Mouse (Mus musculus) stomach, postnatal 0 days (tissue): ENCODE data around the gene Shroom3. TPM values are rescaled to one million over a fixed set of nuclear protein-coding genes. Genes with fewer than 3 reads are reported as not detected.

ENCODE experiments used
- ATAC-seq: fragments of 200-750 bp; cut with Nextera tagmentation; 2 replicates; pipeline ENCODE4 v1.8.0; 2017; ENCODE audit not compliant: low FRiP score, low TSS enrichment
- DNase-seq: peaks from one replicate; pipeline ENCODE4 v3.0.0-alpha.2; 2016; ENCODE audit warnings: low spot score
- H3K27ac ChIP-seq: fragments of 300-500 bp; sonication (generic); replicated peaks from 2 replicates; pipeline ENCODE4 v1.5.1; 2014; ENCODE audit warnings: mild to moderate bottlenecking, control low read depth
- H3K27me3 ChIP-seq: fragments of 300-500 bp; sonication (generic); 2 replicates; pipeline ENCODE4 v1.6.1; 2014; ENCODE audit warnings: low read length; ENCODE audit not compliant: control insufficient read depth, insufficient read depth
- H3K36me3 ChIP-seq: fragments of 300-500 bp; sonication (generic); 2 replicates; pipeline ENCODE4 v1.6.1; 2014; ENCODE audit warnings: low read length, mixed read lengths; ENCODE audit not compliant: control insufficient read depth, insufficient read depth
- H3K4me1 ChIP-seq: fragments of 300-500 bp; sonication (generic); replicated peaks from 2 replicates; pipeline ENCODE4 v1.6.1; 2014; ENCODE audit warnings: antibody characterized with exemption; ENCODE audit not compliant: control insufficient read depth, insufficient read depth
- H3K4me2 ChIP-seq: fragments of 300-500 bp; sonication (generic); replicated peaks from 2 replicates; pipeline ENCODE4 v1.6.1; 2014; ENCODE audit warnings: low read depth, mild to moderate bottlenecking, control low read depth, moderate library complexity
- H3K4me3 ChIP-seq: fragments of 300-500 bp; sonication (generic); 2 replicates; pipeline ENCODE4 v1.5.1; 2014; ENCODE audit warnings: low read depth, low read length, control low read depth
- H3K9ac ChIP-seq: fragments of 300-500 bp; sonication (generic); 2 replicates; pipeline ENCODE4 v1.6.1; 2014; ENCODE audit warnings: mild to moderate bottlenecking, low read length, control low read depth, mixed read lengths
- H3K9me3 ChIP-seq: fragments of 300-500 bp; sonication (generic); 2 replicates; pipeline ENCODE4 v1.6.1; 2016; ENCODE audit warnings: low read length; ENCODE audit not compliant: control insufficient read depth
- CTCF ChIP-seq: IDR thresholded peaks from 2 replicates; pipeline ENCODE4 v1.5.1; 2016; ENCODE audit warnings: antibody characterized with exemption, low read depth, mild to moderate bottlenecking, moderate library complexity
- EP300 ChIP-seq: optimal IDR thresholded peaks from 2 replicates; pipeline ENCODE3; 2016; ENCODE audit warnings: antibody characterized with exemption
- WGBS: fragments of 180-500 bp; shearing (Covaris S2); extraction: QIAGEN DNeasy Blood & Tissue Kit; methylation state at CpG from one replicate; pipeline ENCODE4 v1.1.7; 2014; 5-methylcytosine and 5-hydroxymethylcytosine counted together
- polyA plus RNA-seq: library from polyadenylated mRNA; unstranded; fragments of >200 nt; fragmentation: Nextera tagmentation; extraction: Ambion mirVana; gene quantifications from 2 replicates; pipeline ENCODE4 v1.2.1, GENCODE M21; 2015

The Shroom3 gene
- polyA plus RNA-seq, 1 experiment from 2014 or later, result 11.4 TPM

GRCm38 (mm10) chr5:92887501-92887900 lies 204.3 kb downstream of the Shroom3 start:
- DNase-seq, result no peak
- Histone ChIP-seq H3K4me1 (no peaks in the 10 kb centered on the region; the same call in 1 of the 2 replicates), H3K4me3 (no peak overlapping the region), H3K36me3 (no peaks in the 10 kb centered on the region), H3K9me3 (no peaks in the 10 kb centered on the region), H3K27me3 (no peaks in the 10 kb centered on the region), H3K27ac (peak overlapping the region; percentile 31; the same call in 1 of the 2 replicates), H3K9ac (no peak overlapping the region), H3K4me2 (no peak overlapping the region)
- 50% methylated on average over 3 of the region's 3 CpGs for WGBS
- ATAC-seq, result no peak
- TF ChIP-seq CTCF (no peak), EP300 (no peak)

GRCm38 (mm10) chr5:92888628-92889241 lies 205.5 kb downstream of the Shroom3 start:
- no peak overlapping the region for H3K4me2 ChIP-seq
- H3K9ac ChIP-seq, result no peak overlapping the region
- no peaks in the 10 kb centered on the region for H3K36me3 ChIP-seq
- DNase-seq (no peak), ATAC-seq (peak; percentile 77)
- no peak for TF ChIP-seq EP300
- TF ChIP-seq CTCF, result no peak
- H3K27me3 ChIP-seq, result no peaks in the 10 kb centered on the region
- no peaks in the 10 kb centered on the region for H3K9me3 ChIP-seq
- 0 out of 2 replicates have a peak overlapping the region, but pooled peaks have one; percentile 8 for H3K27ac ChIP-seq
- H3K4me3 ChIP-seq, result no peak overlapping the region
- 35% methylated on average over 8 of the region's 8 CpGs for WGBS
- no peaks in the 10 kb centered on the region; the same call in 1 of the 2 replicates for H3K4me1 ChIP-seq

- no peak overlapping the region for H3K9ac ChIP-seq
- no peaks in the 10 kb centered on the region for H3K27me3 ChIP-seq
- WGBS, result 73% methylated on average over 5 of the region's 5 CpGs
- no peaks in the 10 kb centered on the region for H3K36me3 ChIP-seq
- TF ChIP-seq CTCF (no peak), EP300 (no peak)
- ATAC-seq (no peak), DNase-seq (no peak)
- no peak overlapping the region for H3K4me2 ChIP-seq
- H3K27ac ChIP-seq, result no peak overlapping the region
- H3K9me3 ChIP-seq, result no peaks in the 10 kb centered on the region
- H3K4me3 ChIP-seq, result no peak overlapping the region
- H3K4me1 ChIP-seq, result no peaks in the 10 kb centered on the region; the same call in 1 of the 2 replicates
Observed at GRCm38 (mm10) chr5:92890902-92891301, 207.7 kb downstream of the Shroom3 start.

- Histone ChIP-seq H3K36me3 (no peaks in the 10 kb centered on the region), H3K4me3 (no peak overlapping the region), H3K9ac (no peak overlapping the region), H3K9me3 (no peaks in the 10 kb centered on the region), H3K27ac (no peak overlapping the region), H3K4me2 (no peak overlapping the region), H3K4me1 (no peaks in the 10 kb centered on the region; the same call in 1 of the 2 replicates), H3K27me3 (no peaks in the 10 kb centered on the region)
- 24% methylated on average over 4 of the region's 4 CpGs for WGBS
- no peak for DNase-seq
- ATAC-seq, result no peak
- TF ChIP-seq EP300 (no peak), CTCF (no peak)
Observed at GRCm38 (mm10) chr5:92893284-92893683, 210.0 kb downstream of the Shroom3 start.

- H3K27ac ChIP-seq, result no peak overlapping the region
- WGBS, result 23% methylated on average over 1 of the region's 1 CpGs
- no peaks in the 10 kb centered on the region; the same call in 1 of the 2 replicates for H3K4me1 ChIP-seq
- ATAC-seq (no peak), DNase-seq (no peak)
- H3K4me3 ChIP-seq, result no peak overlapping the region
- no peak overlapping the region for H3K9ac ChIP-seq
- no peaks in the 10 kb centered on the region for H3K27me3 ChIP-seq
- no peak overlapping the region for H3K4me2 ChIP-seq
- no peaks in the 10 kb centered on the region for H3K9me3 ChIP-seq
- H3K36me3 ChIP-seq, result no peaks in the 10 kb centered on the region
- no peak for TF ChIP-seq CTCF
- no peak for TF ChIP-seq EP300
Observed at GRCm38 (mm10) chr5:92893711-92894110, 210.5 kb downstream of the Shroom3 start.

- TF ChIP-seq CTCF, result no peak
- H3K4me3 ChIP-seq, result no peak overlapping the region
- H3K4me1 ChIP-seq, result no peaks in the 10 kb centered on the region; the same call in 1 of the 2 replicates
- DNase-seq, result no peak
- no peaks in the 10 kb centered on the region for H3K9me3 ChIP-seq
- no peaks in the 10 kb centered on the region for H3K36me3 ChIP-seq
- no peak overlapping the region for H3K27ac ChIP-seq
- WGBS, result 97% methylated on average over 8 of the region's 8 CpGs
- no peaks in the 10 kb centered on the region for H3K27me3 ChIP-seq
- H3K9ac ChIP-seq, result no peak overlapping the region
- H3K4me2 ChIP-seq, result no peak overlapping the region
- no peak for ATAC-seq
Observed at GRCm38 (mm10) chr5:92895877-92896276, 212.6 kb downstream of the Shroom3 start.
